Mouse (Mus musculus): Measurements from ENCODE around the gene Cdiptos.
A peak's percentile ranks its signal among the peaks of the same experiment; 100 is the strongest.

Cdiptos gene

GRCm38 (mm10) chr7:126975950-126976866 lies at the start of gene Cdiptos:
Gene Cdiptos, minus strand, starts transcription at chr7:126976098.
- DNase-seq (ENCODE audit: low spot score) = peak; percentile 91

GRCm38 (mm10) chr7:127024755-127025555 lies 49.1 kb upstream of the Cdiptos start:
- DNase-seq (ENCODE audit: low spot score) = peak; percentile 75

- no peak for DNase-seq (ENCODE audit: low spot score)
These were observed 48.2 kb upstream of the Cdiptos start for GRCm38 (mm10) chr7:127023896-127024690.

- no peak for DNase-seq (ENCODE audit: low spot score)
These were observed 47.4 kb upstream of the Cdiptos start for GRCm38 (mm10) chr7:127023272-127023691.

- no peak for DNase-seq (ENCODE audit: low spot score)
These were observed 46.8 kb upstream of the Cdiptos start for GRCm38 (mm10) chr7:127022528-127023271.

- no peak for DNase-seq (ENCODE audit: low spot score)
These were observed 45.9 kb upstream of the Cdiptos start for GRCm38 (mm10) chr7:127021563-127022527.

GRCm38 (mm10) chr7:127020901-127021562 lies 45.1 kb upstream of the Cdiptos start, which contains the start of the genes Gm42742 and Prrt2:
Gene Gm42742, minus strand, starts transcription at chr7:127021097.
Gene Prrt2, minus strand, starts transcription at chr7:127021211.
- no peak for DNase-seq (ENCODE audit: low spot score)

- no peak for DNase-seq (ENCODE audit: low spot score)
These were observed 44.6 kb upstream of the Cdiptos start for GRCm38 (mm10) chr7:127020491-127020890.

GRCm38 (mm10) chr7:127020031-127020430 lies 44.1 kb upstream of the Cdiptos start:
- DNase-seq (ENCODE audit: low spot score) = no peak

GRCm38 (mm10) chr7:127019306-127019960 lies 43.5 kb upstream of the Cdiptos start:
- DNase-seq (ENCODE audit: low spot score) = no peak

- DNase-seq (ENCODE audit: low spot score) = no peak
These were observed 42.8 kb upstream of the Cdiptos start for GRCm38 (mm10) chr7:127018416-127019305.

- DNase-seq (ENCODE audit: low spot score) = no peak
These were observed 42.0 kb upstream of the Cdiptos start for GRCm38 (mm10) chr7:127017950-127018345.

GRCm38 (mm10) chr7:127016971-127017949 lies 41.4 kb upstream of the Cdiptos start, which contains the start of gene Pagr1a:
Gene Pagr1a, minus strand, starts transcription at chr7:127017352.
- peak; percentile 95 for DNase-seq (ENCODE audit: low spot score)

- peak; percentile 62 for DNase-seq (ENCODE audit: low spot score)
These were observed 40.6 kb upstream of the Cdiptos start for GRCm38 (mm10) chr7:127016486-127016938.

GRCm38 (mm10) chr7:127016481-127016485 lies 40.4 kb upstream of the Cdiptos start, which contains the start of gene Pagr1b:
Gene Pagr1b, minus strand, starts transcription at chr7:127016484.
- no peak for DNase-seq (ENCODE audit: low spot score)

GRCm38 (mm10) chr7:127016081-127016480 lies 40.2 kb upstream of the Cdiptos start:
- DNase-seq (ENCODE audit: low spot score) = no peak

GRCm38 (mm10) chr7:127014993-127015392 lies 39.1 kb upstream of the Cdiptos start:
- DNase-seq (ENCODE audit: low spot score) = no peak

Data from ovary, adult 18-20 months (tissue).